Mouse (Mus musculus) kidney, adult 2 months (tissue): ENCODE data around the gene Lama1. TPM values are rescaled to one million over a fixed set of nuclear protein-coding genes. Genes with fewer than 3 reads are reported as not detected.

Source experiments
- DNase-seq: peaks from one replicate; pipeline ENCODE4 v3.0.0; 2021
- H3K27ac ChIP-seq: fragments of 200-500 bp; 2 replicates; pipeline ENCODE4 v1.5.1; 2012; ENCODE audit warnings: low read depth, low read length, control low read depth, inconsistent platforms; ENCODE audit not compliant: insufficient read depth
- H3K27me3 ChIP-seq: fragments of 200-500 bp; replicated peaks from 2 replicates; pipeline ENCODE4 v1.6.1; 2012; ENCODE audit warnings: mild to moderate bottlenecking, moderate library complexity, low read length, inconsistent platforms; ENCODE audit not compliant: control insufficient read depth, insufficient read depth
- H3K36me3 ChIP-seq: fragments of 200-500 bp; 2 replicates; pipeline ENCODE4 v1.6.1; 2012; ENCODE audit warnings: mild to moderate bottlenecking, moderate library complexity, low read length, inconsistent platforms; ENCODE audit not compliant: control insufficient read depth, insufficient read depth
- H3K4me1 ChIP-seq: fragments of 200-500 bp; 2 replicates; pipeline ENCODE4 v1.6.1; 2011; ENCODE audit warnings: low read length; ENCODE audit not compliant: control insufficient read depth, insufficient read depth
- H3K4me3 ChIP-seq: fragments of 200-500 bp; 2 replicates; pipeline ENCODE4 v1.5.1; 2011; ENCODE audit warnings: mild to moderate bottlenecking, low read depth, low read length, control low read depth; ENCODE audit not compliant: insufficient read depth
- CTCF ChIP-seq: fragments of 200-500 bp; conservative IDR thresholded peaks from 2 replicates; pipeline ENCODE4 v1.5.1; 2011; ENCODE audit warnings: low read depth, mild to moderate bottlenecking, control low read depth, low read length, moderate library complexity, mixed read lengths; ENCODE audit not compliant: insufficient read depth, insufficient read length
- POLR2A ChIP-seq: fragments of 200-500 bp; IDR thresholded peaks from one replicate; pipeline ENCODE4 v1.6.1; 2011; ENCODE audit warnings: low read depth, low read length, control low read depth
- WGBS: fragments of 180-500 bp; shearing (Covaris S2); methylation state at CpG from one replicate; pipeline ENCODE4 v1.1.7; 2018; 5-methylcytosine and 5-hydroxymethylcytosine counted together
- polyA plus RNA-seq: library from polyadenylated mRNA; depleted of rRNA; stranded (reverse); fragments of >200 nt; gene quantifications from 2 replicates; pipeline ENCODE4 v1.2.3, GENCODE M21; 2012

Gene Lama1
- polyA plus RNA-seq, 1 experiment: 8.1 TPM

DNA sequence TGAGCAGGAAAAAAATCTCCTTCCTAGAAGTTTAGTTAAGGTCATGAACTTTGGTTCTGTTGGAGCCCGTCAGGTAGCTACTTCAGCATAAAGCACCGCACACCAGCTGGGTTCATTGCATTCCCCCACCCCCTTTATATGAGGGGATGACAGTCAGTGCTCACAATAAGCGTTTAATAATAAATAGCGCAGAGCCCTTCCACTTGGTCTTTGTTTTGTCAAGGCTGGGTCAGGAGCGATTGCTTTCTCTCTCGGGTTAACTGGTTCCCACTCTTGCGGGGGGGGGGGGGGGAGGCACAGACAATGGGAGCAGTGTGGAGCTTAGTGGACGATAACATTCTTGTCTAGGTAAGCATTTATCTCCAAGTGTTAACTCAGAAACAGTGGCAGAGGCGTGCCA, 4.7 kb downstream of the Lama1 start:
- Histone ChIP-seq H3K4me3 (no peak overlapping the region), H3K4me1 (peaks cover 4% of the 10 kb centered on the region; the same call in 1 of the 2 replicates), H3K27me3 (no peaks in the 10 kb centered on the region), H3K36me3 (no peaks in the 10 kb centered on the region), H3K27ac (no peak overlapping the region)
- no peak for TF ChIP-seq CTCF
- TF ChIP-seq POLR2A: no peak
- 41% methylated on average over 9 of the region's 9 CpGs for WGBS
- DNase-seq: no peak

DNA sequence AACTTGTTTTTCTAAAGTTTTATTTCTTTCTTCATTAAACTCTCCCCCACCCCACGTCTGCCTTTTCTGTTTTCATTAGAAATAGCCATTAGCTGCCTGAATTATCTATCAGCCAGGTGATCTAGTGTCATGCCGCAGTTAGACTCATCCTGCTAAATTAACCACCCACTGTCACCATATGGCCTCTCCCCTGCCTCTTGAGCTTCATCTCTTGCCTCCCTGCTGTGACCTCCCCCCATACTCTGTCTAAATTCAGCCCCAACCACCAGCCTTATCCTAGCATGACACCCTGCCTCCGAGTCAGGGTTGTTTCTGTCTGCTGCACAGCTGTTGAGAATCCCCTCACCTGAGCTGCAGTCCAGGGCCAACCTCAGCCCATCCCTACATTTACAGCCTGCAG, 5.9 kb downstream of the Lama1 start:
- Histone ChIP-seq H3K4me3 (no peak overlapping the region), H3K36me3 (no peaks in the 10 kb centered on the region), H3K27me3 (no peaks in the 10 kb centered on the region), H3K4me1 (peaks cover 4% of the 10 kb centered on the region; the same call in 1 of the 2 replicates), H3K27ac (no peak overlapping the region)
- 67% methylated on average over 3 of the region's 3 CpGs for WGBS
- TF ChIP-seq POLR2A (no peak), CTCF (no peak)
- DNase-seq: no peak

DNA sequence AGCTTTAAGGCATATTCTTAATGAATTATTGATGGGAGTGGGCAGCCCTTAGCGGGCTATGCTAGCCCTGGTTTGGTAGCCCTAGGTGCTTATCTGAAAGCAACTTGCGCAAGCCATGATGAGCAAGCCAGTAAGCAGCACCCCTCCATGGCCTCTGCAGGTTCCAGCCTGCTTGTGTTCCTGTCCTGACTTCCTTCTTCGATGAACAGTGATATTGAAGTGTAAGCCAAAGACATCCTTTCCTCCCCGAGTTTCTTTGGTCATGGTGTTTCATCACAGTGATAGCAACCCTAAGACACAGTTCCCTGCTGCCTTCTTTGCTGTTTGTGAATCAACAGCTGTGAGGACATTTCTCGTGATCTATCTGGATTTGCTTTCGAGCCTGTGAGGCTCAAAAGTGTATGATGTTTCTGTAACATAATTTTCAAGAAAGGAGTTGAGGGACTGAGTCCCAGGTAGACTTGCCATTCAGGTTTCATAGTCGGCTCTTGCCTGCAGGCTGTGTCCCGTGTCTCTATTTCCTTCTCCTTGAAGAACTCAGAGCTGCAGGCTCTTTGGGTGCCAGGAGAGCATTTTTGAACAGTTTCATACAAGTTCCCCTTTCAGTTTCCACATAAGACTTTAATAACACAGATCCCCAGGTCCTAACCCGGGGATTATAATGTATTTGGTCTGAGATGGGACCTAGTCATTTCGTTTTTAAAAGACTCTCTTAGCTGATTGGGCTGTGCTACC, 8.1 kb downstream of the Lama1 start:
- Histone ChIP-seq H3K36me3 (no peaks in the 10 kb centered on the region), H3K4me1 (peaks cover 8% of the 10 kb centered on the region; the same call in 1 of the 2 replicates), H3K27me3 (no peaks in the 10 kb centered on the region), H3K4me3 (no peak overlapping the region), H3K27ac (no peak overlapping the region)
- no peak for DNase-seq
- TF ChIP-seq CTCF (no peak), POLR2A (no peak)
- WGBS: 78% methylated on average over 10 of the region's 10 CpGs

DNA sequence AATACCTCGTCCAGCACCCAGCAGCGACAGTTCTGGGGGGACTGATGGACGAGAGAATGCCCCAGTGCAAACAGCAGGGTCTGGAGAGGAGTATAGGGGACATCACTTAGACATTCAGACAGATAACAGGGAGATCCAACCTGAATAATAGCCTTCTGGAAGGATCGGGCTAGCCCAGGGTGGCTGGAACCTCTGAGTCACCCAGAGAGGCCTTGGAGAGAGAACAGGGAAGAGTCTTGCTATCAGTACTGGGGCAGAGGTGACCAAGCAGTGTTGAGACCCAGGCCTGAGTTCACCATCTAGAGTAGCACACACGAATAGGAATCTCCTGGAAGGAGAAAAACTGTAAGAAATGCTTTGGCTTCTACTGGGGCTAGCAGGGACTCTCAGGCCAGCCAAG, 9.3 kb downstream of the Lama1 start:
- no peak for TF ChIP-seq CTCF
- no peak for TF ChIP-seq POLR2A
- DNase-seq: no peak
- no peaks in the 10 kb centered on the region for H3K36me3 ChIP-seq
- H3K27me3 ChIP-seq: no peaks in the 10 kb centered on the region
- H3K27ac ChIP-seq: no peak overlapping the region
- peaks cover 8% of the 10 kb centered on the region; the same call in 1 of the 2 replicates for H3K4me1 ChIP-seq
- WGBS: 84% methylated on average over 5 of the region's 5 CpGs
- H3K4me3 ChIP-seq: no peak overlapping the region

DNA sequence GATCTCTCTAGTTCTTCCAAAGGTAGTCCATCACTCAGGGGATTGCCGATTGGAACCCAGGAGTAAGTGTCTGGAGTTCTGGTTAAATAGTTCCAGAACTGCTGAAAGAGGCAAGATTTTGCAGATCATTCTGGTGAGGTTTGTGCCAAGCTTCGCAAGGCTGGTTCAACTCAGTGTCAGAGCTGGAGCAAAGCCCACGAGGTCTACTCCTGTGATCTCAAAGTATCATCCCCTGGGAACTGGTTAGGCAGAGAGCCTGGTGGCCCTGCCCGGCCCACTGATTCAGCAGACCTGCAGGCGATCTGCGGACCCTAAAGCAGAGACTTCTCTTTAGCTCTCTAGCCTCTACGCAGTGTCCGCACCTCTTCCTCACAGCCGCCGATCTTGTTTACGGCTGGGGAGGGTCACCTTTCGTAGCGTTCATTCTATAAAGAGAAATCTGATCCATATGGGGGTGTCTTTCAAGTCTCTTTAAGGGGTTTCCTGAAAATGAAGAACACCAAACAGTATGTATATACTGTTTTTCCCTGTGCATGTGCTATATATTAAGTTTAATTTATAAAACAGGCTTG, 10.8 kb downstream of the Lama1 start:
- Histone ChIP-seq H3K4me3 (peak overlapping the region; percentile 13; the same call in 1 of the 2 replicates), H3K36me3 (no peaks in the 10 kb centered on the region), H3K27me3 (no peaks in the 10 kb centered on the region), H3K27ac (peak overlapping the region; percentile 65), H3K4me1 (peaks cover 8% of the 10 kb centered on the region; the same call in 1 of the 2 replicates)
- no peak for TF ChIP-seq POLR2A
- TF ChIP-seq CTCF: no peak
- 43% methylated on average over 13 of the region's 13 CpGs for WGBS
- DNase-seq: peak; percentile 94

DNA sequence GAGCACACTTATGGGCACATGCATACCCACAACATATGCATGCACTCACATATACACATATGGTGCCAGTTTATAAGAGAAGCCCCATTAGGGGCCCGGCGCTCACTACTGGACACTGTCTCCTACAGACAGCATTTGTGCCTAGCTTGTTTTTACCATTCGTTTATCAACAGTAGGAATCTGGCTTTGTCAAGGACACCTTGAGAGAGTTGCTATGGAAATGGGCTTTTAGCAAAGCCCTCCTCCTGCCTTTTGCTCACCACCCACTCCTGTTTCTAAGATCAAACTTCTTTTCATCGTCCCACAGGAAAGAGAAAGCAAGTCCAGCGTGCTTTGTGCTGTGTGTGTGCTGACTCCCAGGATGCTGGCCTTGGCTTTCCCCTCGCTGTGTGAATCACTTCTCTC, 13.3 kb downstream of the Lama1 start:
- no peaks in the 10 kb centered on the region for H3K36me3 ChIP-seq
- H3K27me3 ChIP-seq: no peaks in the 10 kb centered on the region
- 59% methylated on average over 6 of the region's 6 CpGs for WGBS
- H3K27ac ChIP-seq: no peak overlapping the region
- no peak for TF ChIP-seq CTCF
- no peak for TF ChIP-seq POLR2A
- H3K4me1 ChIP-seq: peaks cover 8% of the 10 kb centered on the region; the same call in 1 of the 2 replicates
- no peak for DNase-seq
- no peak overlapping the region for H3K4me3 ChIP-seq

DNA sequence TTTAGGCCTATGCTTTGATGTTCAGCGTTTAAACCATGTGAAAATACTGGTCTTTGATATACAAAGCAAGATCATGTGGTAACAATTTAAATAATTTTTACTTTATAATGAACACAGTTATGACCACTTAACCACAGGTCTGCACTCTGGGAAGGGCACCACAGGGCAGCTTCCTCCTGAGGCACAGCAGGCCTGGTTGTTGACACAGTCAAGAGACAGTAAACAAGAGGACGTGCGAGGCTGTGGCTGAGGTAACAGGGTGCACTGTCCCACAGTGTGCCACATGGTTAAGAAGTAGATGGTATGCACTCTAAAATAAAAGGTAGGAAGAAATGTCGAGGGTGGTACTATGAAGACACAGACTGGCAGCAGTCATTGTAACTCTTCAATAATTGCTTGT, 14.3 kb downstream of the Lama1 start:
- no peak for DNase-seq
- H3K27me3 ChIP-seq: no peaks in the 10 kb centered on the region
- no peak overlapping the region for H3K4me3 ChIP-seq
- 48% methylated on average over 4 of the region's 4 CpGs for WGBS
- H3K36me3 ChIP-seq: no peaks in the 10 kb centered on the region
- no peak for TF ChIP-seq CTCF
- no peak for TF ChIP-seq POLR2A
- no peak overlapping the region for H3K27ac ChIP-seq
- H3K4me1 ChIP-seq: peaks cover 8% of the 10 kb centered on the region; the same call in 1 of the 2 replicates

DNA sequence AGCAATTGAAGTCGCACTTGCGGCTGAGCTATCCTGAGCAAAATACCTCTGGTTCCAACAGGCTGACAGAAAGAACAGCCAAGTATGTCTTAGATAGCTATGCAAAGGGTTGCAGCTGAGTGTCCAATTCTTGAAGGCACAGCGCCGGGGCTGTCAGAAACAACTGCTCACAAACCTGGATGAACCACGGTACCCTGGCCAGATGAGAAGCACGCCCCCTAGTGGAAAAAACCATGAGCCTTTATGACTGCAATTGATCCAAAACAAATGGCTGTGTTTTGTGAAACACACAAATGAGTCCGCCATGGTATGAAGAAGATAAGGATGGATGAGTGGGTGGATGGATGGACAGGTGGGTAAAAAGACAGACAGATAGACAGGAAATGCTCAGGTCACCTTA, 15.9 kb downstream of the Lama1 start:
- H3K27ac ChIP-seq: no peak overlapping the region
- TF ChIP-seq CTCF: no peak
- TF ChIP-seq POLR2A: no peak
- no peaks in the 10 kb centered on the region for H3K36me3 ChIP-seq
- 72% methylated on average over 7 of the region's 7 CpGs for WGBS
- no peak overlapping the region for H3K4me3 ChIP-seq
- DNase-seq: no peak
- H3K4me1 ChIP-seq: peaks cover 8% of the 10 kb centered on the region; the same call in 1 of the 2 replicates
- H3K27me3 ChIP-seq: no peaks in the 10 kb centered on the region
